Mouse (Mus musculus): ENCODE data around the gene Cdhr5. TPM values are rescaled to one million over a fixed set of nuclear protein-coding genes. Genes with fewer than 3 reads are reported as not detected.
A peak's percentile ranks its signal among the peaks of the same experiment; 100 is the strongest.
"Not testable (repeated sequence)": the region's sequence is repeated elsewhere in the genome, so short reads cannot be mapped to it uniquely, and the experiment has no call there.

Cdhr5 gene
- polyA plus RNA-seq, 1 experiment from 2014 or later, result not detected

- WGBS, result 84% methylated on average over 3 of the region's 3 CpGs
Measured at GRCm38 (mm10) chr7:141270631-141271030, 6.0 kb downstream of the Cdhr5 start.

GRCm38 (mm10) chr7:141269273-141269545 is 7.4 kb downstream of the Cdhr5 start:
- Histone ChIP-seq H3K27me3 (no peaks in the 10 kb centered on the region), H3K4me2 (replicated peaks) (no peak overlapping the region), H3K4me1 (peaks cover 5% of the 10 kb centered on the region), H3K36me3 (no peaks in the 10 kb centered on the region; the same call in 1 of the 2 replicates), H3K27ac (replicated peaks) (no peak overlapping the region), H3K4me3 (no peak overlapping the region), H3K9ac (replicated peaks) (no peak overlapping the region), H3K9me3 (no peaks in the 10 kb centered on the region)
- WGBS, result 87% methylated on average over 14 of the region's 14 CpGs
- ATAC-seq (replicated peaks), result no peak

More at GRCm38 (mm10) chr7:141270631-141271030, 6.0 kb downstream of the Cdhr5 start:
- ATAC-seq (replicated peaks), result no peak
- Histone ChIP-seq H3K4me3 (no peak overlapping the region), H3K9ac (replicated peaks) (no peak overlapping the region), H3K4me1 (peaks cover 5% of the 10 kb centered on the region), H3K27ac (replicated peaks) (no peak overlapping the region), H3K9me3 (no peaks in the 10 kb centered on the region), H3K4me2 (replicated peaks) (no peak overlapping the region), H3K36me3 (no peaks in the 10 kb centered on the region), H3K27me3 (no peaks in the 10 kb centered on the region)

- Histone ChIP-seq H3K4me1 (peaks cover 5% of the 10 kb centered on the region), H3K27me3 (no peaks in the 10 kb centered on the region), H3K27ac (replicated peaks) (no peak overlapping the region), H3K4me2 (replicated peaks) (no peak overlapping the region), H3K36me3 (peaks cover 5% of the 10 kb centered on the region), H3K4me3 (no peak overlapping the region), H3K9ac (replicated peaks) (no peak overlapping the region), H3K9me3 (no peaks in the 10 kb centered on the region)
- 80% methylated on average over 24 of the region's 24 CpGs for WGBS
- no peak for ATAC-seq (replicated peaks)
Measured at GRCm38 (mm10) chr7:141268466-141269272, 7.9 kb downstream of the Cdhr5 start.

DNA sequence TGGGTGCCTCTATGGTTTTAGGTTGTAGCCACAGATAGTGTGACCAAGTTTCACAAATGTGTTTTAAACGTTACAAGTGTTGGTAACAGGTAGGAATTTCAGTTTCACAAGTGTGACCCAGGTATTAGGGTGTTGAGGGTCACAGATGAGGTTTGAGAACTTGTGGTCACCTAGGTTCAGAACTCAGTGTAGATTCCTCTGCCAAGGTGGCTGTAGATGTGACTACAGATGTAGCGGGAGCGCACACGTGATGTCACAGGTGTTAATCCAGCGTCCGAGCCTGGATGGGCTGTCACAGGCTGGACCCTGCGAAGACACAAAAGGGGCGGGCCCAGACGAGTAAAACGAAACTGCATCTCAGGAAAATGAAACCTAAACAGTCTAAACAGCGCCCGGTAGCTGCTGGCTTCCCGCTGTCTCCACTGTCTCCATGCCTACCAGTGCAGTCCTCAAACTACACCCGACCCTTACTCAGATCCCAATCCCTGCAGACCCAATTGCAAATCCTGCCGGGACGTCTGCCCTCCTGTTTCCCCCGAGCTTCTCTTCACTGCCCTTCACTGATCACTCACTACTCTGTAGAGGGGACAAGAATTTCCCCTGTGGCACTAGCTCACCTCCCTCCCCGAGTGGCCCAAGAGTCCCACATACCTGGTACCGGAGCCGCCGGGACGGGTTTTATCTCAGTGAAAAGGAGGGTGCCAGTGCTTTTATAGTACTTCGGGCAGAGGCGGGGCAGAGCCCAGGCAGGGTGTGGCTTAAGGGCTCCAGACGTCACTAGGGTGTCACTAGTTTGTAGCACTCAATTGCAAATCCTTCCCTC is 10.6 kb downstream of the Cdhr5 start, which contains the start of gene Irf7:
Gene Irf7 (minus strand): TSS at position 743 of the 823 bp plus-strand sequence.
- H3K27ac ChIP-seq (replicated peaks), result no peak within 1 kb of the TSS
- ATAC-seq (replicated peaks), result no peak; the same call in 1 of the 2 replicates
- 8% methylated on average over 25 of the region's 25 CpGs for WGBS

GRCm38 (mm10) chr7:141265411-141265738 is 11.2 kb downstream of the Cdhr5 start:
- Histone ChIP-seq H3K27me3 (no peaks in the 10 kb centered on the region), H3K36me3 (peaks cover 38% of the 10 kb centered on the region), H3K4me3 (no peak overlapping the region), H3K27ac (replicated peaks) (no peak overlapping the region), H3K4me2 (replicated peaks) (no peak overlapping the region), H3K9me3 (no peaks in the 10 kb centered on the region), H3K4me1 (peaks cover 5% of the 10 kb centered on the region), H3K9ac (replicated peaks) (no peak overlapping the region)
- ATAC-seq (replicated peaks), result no peak
- 36% methylated on average over 11 of the region's 11 CpGs for WGBS

More for the DNA sequence above, 10.6 kb downstream of the Cdhr5 start, which contains the start of gene Irf7:
- Histone ChIP-seq H3K36me3 (peaks cover 32% of the 10 kb centered on the region), H3K4me1 (peaks cover 5% of the 10 kb centered on the region), H3K9ac (replicated peaks) (peak within 1 kb of the TSS; percentile 40), H3K4me2 (replicated peaks) (peak within 1 kb of the TSS; percentile 42), H3K9me3 (no peaks in the 10 kb centered on the region), H3K4me3 (peak within 1 kb of the TSS; percentile 33), H3K27me3 (no peaks in the 10 kb centered on the region)

DNA sequence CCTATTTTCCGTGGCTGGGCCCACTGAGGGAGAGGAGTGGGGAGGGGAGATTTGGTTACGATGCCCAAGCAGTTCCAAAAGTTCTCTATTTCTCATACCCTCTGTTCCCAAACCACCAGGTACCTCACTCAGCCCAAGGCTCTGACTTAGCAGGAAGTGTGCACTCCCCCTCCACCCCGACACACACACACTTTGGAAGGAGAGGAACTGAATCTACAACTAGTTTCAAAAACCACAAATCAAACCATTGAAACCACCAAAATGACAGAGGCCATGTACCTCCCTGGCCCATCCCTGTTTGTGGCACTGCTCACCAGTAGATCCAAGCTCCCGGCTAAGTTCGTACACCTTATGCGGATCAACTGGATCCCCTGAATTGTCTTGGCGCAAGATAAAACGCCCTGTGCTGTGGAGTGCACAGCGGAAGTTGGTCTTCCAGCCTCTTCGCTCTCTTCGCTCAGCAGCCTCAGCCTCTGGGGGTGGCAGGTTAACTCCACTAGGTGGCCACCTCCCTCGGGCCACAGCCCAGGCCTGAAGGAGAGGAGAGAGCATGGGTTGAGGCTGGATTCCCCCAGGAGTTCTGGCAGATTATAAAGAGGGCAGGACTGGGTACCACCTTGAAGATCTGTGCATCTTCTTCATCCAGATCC is 11.7 kb downstream of the Cdhr5 start:
- no peak overlapping the region for H3K4me3 ChIP-seq
- H3K4me2 ChIP-seq (replicated peaks), result no peak overlapping the region
- ATAC-seq (replicated peaks), result peak; percentile 57
- no peak overlapping the region for H3K9ac ChIP-seq (replicated peaks)
- H3K36me3 ChIP-seq, result peaks cover 43% of the 10 kb centered on the region
- 31% methylated on average over 12 of the region's 12 CpGs for WGBS
- H3K27ac ChIP-seq (replicated peaks), result no peak overlapping the region
- H3K27me3 ChIP-seq, result no peaks in the 10 kb centered on the region
- peaks cover 5% of the 10 kb centered on the region for H3K4me1 ChIP-seq
- H3K9me3 ChIP-seq, result no peaks in the 10 kb centered on the region

DNA sequence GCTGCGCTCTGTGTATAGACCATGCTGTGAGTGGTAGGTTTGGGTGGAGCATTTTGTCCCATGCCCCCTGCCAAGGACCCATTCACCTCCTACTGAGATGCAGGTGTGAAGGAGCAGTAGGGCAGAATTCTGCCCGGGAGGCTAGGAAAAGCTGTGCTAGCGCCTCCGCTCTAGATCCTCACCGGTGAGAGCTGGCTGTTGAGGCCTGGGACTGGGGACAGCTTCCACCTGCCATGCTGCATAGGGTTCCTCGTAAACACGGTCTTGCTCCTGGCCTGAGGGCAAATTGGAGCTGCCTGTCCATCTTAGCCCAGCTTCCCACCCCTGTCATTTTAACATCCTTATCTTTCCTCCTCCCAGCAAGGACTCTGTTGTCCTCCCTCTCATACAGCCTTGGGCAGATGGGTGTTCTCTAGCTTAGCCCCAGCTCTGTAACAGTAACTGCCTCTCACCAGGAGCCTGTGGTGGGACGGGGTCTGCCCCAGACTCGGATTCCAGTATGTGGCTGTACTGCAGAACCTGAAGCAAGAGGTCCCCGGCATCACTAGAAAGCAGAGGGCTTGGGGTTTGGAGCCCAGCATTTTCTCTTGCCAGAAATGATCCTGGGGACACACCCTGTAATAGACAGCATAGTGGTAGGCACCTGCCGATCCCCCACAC is 12.4 kb downstream of the Cdhr5 start:
- H3K9me3 ChIP-seq, result no peaks in the 10 kb centered on the region
- H3K4me1 ChIP-seq, result peaks cover 5% of the 10 kb centered on the region
- H3K9ac ChIP-seq (replicated peaks), result no peak overlapping the region
- H3K36me3 ChIP-seq, result peaks cover 50% of the 10 kb centered on the region
- no peak overlapping the region for H3K4me2 ChIP-seq (replicated peaks)
- no peaks in the 10 kb centered on the region for H3K27me3 ChIP-seq
- H3K27ac ChIP-seq (replicated peaks), result no peak overlapping the region
- WGBS, result 77% methylated on average over 11 of the region's 11 CpGs
- no peak for ATAC-seq (replicated peaks)
- no peak overlapping the region for H3K4me3 ChIP-seq

DNA sequence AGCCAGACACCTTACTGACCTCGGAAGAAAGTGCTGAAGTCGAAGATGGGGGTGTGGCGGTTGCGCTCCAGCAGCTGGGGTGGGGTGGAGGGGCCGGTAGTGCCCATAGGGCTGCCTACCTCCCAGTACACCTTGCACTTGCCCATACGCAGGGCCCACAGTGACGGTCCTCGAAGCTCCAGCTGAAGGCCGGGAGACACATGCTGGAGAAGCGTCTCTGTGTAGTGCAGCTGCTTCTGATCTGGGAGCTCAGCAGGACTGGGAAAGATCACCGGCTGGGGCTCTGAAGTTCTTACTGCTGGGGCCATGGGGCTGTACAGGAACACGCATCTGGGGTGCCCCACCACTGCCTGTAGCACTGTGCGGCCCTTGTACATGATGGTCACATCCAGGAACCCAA is 12.9 kb downstream of the Cdhr5 start:
- no peak for ATAC-seq (replicated peaks)
- H3K9ac ChIP-seq (replicated peaks), result no peak overlapping the region
- H3K27ac ChIP-seq (replicated peaks), result no peak overlapping the region
- peaks cover 56% of the 10 kb centered on the region for H3K36me3 ChIP-seq
- no peak overlapping the region for H3K4me3 ChIP-seq
- H3K4me2 ChIP-seq (replicated peaks), result no peak overlapping the region
- WGBS, result 89% methylated on average over 13 of the region's 13 CpGs
- H3K9me3 ChIP-seq, result no peaks in the 10 kb centered on the region
- H3K27me3 ChIP-seq, result no peaks in the 10 kb centered on the region
- H3K4me1 ChIP-seq, result peaks cover 5% of the 10 kb centered on the region

DNA sequence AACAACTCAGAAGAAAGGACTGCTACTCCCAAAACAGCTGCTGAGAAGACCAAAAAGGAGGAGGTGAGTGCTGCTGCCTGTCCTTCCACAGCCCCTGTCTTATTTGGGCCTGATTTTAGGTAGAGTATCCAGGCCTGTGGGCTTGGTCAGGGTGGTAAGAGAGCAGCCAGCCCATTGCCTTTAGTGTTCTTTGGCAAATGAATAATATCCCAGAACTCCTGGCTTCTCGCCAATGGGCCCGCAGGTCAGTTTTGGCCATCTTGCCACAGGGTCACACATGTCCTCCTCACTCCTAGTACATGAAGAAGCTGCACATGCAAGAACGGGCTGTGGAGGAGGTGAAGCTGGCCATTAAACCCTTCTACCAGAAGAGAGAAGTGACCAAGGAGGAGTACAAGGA is 15.1 kb downstream of the Cdhr5 start:
- H3K36me3 ChIP-seq, result peaks cover 76% of the 10 kb centered on the region
- ATAC-seq (replicated peaks), result no peak
- peaks cover 5% of the 10 kb centered on the region for H3K4me1 ChIP-seq
- no peaks in the 10 kb centered on the region for H3K9me3 ChIP-seq
- no peak overlapping the region for H3K9ac ChIP-seq (replicated peaks)
- no peaks in the 10 kb centered on the region for H3K27me3 ChIP-seq
- no peak overlapping the region for H3K4me2 ChIP-seq (replicated peaks)
- 94% methylated on average over 3 of the region's 3 CpGs for WGBS
- H3K27ac ChIP-seq (replicated peaks), result no peak overlapping the region
- no peak overlapping the region for H3K4me3 ChIP-seq

GRCm38 (mm10) chr7:141256159-141256558 is 20.4 kb downstream of the Cdhr5 start:
- H3K9ac ChIP-seq (replicated peaks), result no peak overlapping the region
- H3K4me1 ChIP-seq, result no peaks in the 10 kb centered on the region
- no peak overlapping the region for H3K4me2 ChIP-seq (replicated peaks)
- H3K27ac ChIP-seq (replicated peaks), result no peak overlapping the region
- WGBS, result 94% methylated on average over 10 of the region's 10 CpGs
- no peak for ATAC-seq (replicated peaks)
- H3K36me3 ChIP-seq, result peaks cover 86% of the 10 kb centered on the region
- H3K27me3 ChIP-seq, result no peaks in the 10 kb centered on the region
- H3K4me3 ChIP-seq, result no peak overlapping the region
- no peaks in the 10 kb centered on the region for H3K9me3 ChIP-seq

- H3K4me1 ChIP-seq; H3K9me3 ChIP-seq; ATAC-seq (replicated peaks); H3K4me3 ChIP-seq; H3K27me3 ChIP-seq; H3K4me2 ChIP-seq (replicated peaks); H3K27ac ChIP-seq (replicated peaks); H3K9ac ChIP-seq (replicated peaks): not testable (repeated sequence)
- 92% methylated on average over 4 of the region's 4 CpGs for WGBS
- H3K36me3 ChIP-seq, result peaks cover 85% of the 10 kb centered on the region
Measured at GRCm38 (mm10) chr7:141250486-141250885, 26.1 kb downstream of the Cdhr5 start.

DNA sequence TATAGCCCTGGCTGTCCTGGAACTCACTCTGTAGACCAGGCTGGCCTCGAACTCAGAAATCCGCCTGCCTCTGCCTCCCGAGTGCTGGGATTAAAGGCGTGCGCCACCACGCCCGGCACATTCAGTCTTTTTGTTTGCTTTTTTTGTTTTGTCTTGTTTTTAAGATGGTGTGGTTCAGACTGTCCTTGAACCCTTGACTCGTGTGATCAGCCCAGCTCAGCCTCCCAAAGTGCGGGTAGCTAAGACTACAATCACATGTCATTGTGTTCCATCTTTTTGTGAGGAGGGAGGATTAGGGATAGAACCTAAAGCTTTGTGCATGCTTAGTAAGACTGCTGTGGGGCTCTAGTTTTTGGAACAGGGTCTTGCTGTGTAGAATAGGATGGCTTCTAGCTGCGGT is 45.0 kb downstream of the Cdhr5 start:
- 94% methylated on average over 10 of the region's 10 CpGs for WGBS
- Histone ChIP-seq H3K4me1 (peaks cover 24% of the 10 kb centered on the region), H3K4me2 (replicated peaks) (no peak overlapping the region), H3K27ac (replicated peaks) (no peak overlapping the region), H3K9ac (replicated peaks) (no peak overlapping the region), H3K27me3 (no peaks in the 10 kb centered on the region), H3K36me3 (peaks cover 46% of the 10 kb centered on the region), H3K4me3 (no peak overlapping the region), H3K9me3 (no peaks in the 10 kb centered on the region)
- no peak for ATAC-seq (replicated peaks)

Data from forebrain, embryonic 15.5 days (tissue).